Mouse (Mus musculus) retina, adult 2 months (tissue): ENCODE measurements around the gene Kif26a.

Source experiments
- DNase-seq: peaks from one replicate; pipeline ENCODE4 v3.0.0-alpha.2; 2012; ENCODE audit warnings: low read depth, low spot score

Gene Kif26a

GRCm38 (mm10) chr12:112217681-112218080 is 71.7 kb downstream of the Kif26a start:
- DNase-seq = no peak

GRCm38 (mm10) chr12:112221290-112221689 is 75.3 kb downstream of the Kif26a start:
- no peak for DNase-seq

GRCm38 (mm10) chr12:112221754-112222439 is 75.9 kb downstream of the Kif26a start:
- DNase-seq = no peak

- DNase-seq = no peak
Observed at GRCm38 (mm10) chr12:112223721-112224337, 77.8 kb downstream of the Kif26a start.

GRCm38 (mm10) chr12:112226238-112226637 is 80.2 kb downstream of the Kif26a start:
- no peak for DNase-seq

GRCm38 (mm10) chr12:112226656-112227055 is 80.6 kb downstream of the Kif26a start:
- no peak for DNase-seq

- DNase-seq = no peak
Observed at GRCm38 (mm10) chr12:112229084-112229483, 83.1 kb downstream of the Kif26a start.

GRCm38 (mm10) chr12:112230196-112230595 is 84.2 kb downstream of the Kif26a start:
- no peak for DNase-seq
